Mouse (Mus musculus): ENCODE results near the gene Hoxb13. TPM values are rescaled to one million over a fixed set of nuclear protein-coding genes. Genes with fewer than 3 reads are reported as not detected.

Gene Hoxb13
- polyA plus RNA-seq (2015; fragmentation: Nextera tagmentation; extraction: Ambion mirVana) = not detected in 2 replicates

DNA sequence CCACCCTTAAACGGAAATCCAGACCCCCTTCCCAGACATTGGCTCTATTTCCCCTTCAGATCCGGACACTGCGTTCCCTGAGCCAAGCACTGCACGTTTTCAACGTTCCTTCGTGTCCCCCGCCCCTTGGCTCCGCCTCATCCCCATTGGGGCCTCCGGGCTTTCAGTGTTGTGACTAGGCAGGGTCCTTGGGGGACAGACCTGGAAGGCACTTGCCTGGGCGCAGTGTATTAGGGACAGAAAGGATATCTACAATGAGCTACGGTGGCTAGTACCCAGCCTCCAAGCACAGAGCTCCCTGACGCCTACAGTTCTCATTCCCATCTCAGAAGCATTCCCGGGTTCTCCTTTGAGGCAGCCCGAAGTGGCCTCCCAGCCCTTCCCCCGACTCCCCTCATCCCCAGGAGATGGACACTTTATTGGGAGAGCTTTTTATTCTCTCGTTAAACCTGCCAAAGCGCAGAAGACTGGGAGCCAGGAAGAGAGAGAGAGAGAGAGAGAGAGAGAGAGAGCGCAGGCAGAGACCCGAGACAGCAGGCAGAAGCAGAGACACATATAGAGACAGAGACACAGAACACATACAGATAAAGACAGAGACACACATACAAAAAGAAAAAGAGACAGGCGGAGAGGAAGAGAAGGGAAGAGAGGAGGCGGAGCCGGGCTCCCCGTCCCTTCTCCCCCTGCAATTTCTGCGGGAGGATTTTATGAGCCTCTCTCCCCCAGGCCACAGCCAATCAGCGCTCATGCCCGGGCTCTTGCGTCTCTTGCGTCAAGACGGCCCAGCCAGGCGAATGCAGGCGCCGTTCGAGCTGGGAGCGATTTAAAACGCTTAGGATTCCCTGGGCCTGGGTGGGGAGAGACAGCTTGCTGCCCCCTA lies at the start of gene Hoxb13:
Gene Hoxb13 (plus strand): TSS at position 796 of the 880 bp plus-strand sequence.
- no peaks in the 10 kb centered on the region for H3K9me3 ChIP-seq (replicated peaks)
- peaks cover 100% of the 10 kb centered on the region for H3K27me3 ChIP-seq
- no peak for ATAC-seq (ENCODE audit: insufficient read depth)
- no peaks in the 10 kb centered on the region for H3K36me3 ChIP-seq (replicated peaks)
- no peak within 1 kb of the TSS; the same call in 1 of the 2 replicates for H3K4me2 ChIP-seq
- H3K4me1 ChIP-seq (replicated peaks) = no peaks in the 10 kb centered on the region
- no peak within 1 kb of the TSS for H3K4me3 ChIP-seq (replicated peaks)
- H3K9ac ChIP-seq = no peak within 1 kb of the TSS
- WGBS (ENCODE audit: insufficient replicate concordance) = under 1% methylated on average over 35 of the region's 35 CpGs
- H3K27ac ChIP-seq (replicated peaks) = no peak within 1 kb of the TSS

GRCm38 (mm10) chr11:96145622-96146270 lies 48.4 kb upstream of the Hoxb13 start:
- 3% methylated on average over 15 of the region's 15 CpGs for WGBS (ENCODE audit: insufficient replicate concordance)

GRCm38 (mm10) chr11:96147471-96147870 lies 46.6 kb upstream of the Hoxb13 start:
- peaks cover 64% of the 10 kb centered on the region for H3K27me3 ChIP-seq
- no peak overlapping the region for H3K4me3 ChIP-seq (replicated peaks)
- no peak overlapping the region for H3K27ac ChIP-seq (replicated peaks)
- no peaks in the 10 kb centered on the region for H3K9me3 ChIP-seq (replicated peaks)
- H3K36me3 ChIP-seq (replicated peaks) = no peaks in the 10 kb centered on the region
- 57% methylated on average over 6 of the region's 6 CpGs for WGBS (ENCODE audit: insufficient replicate concordance)
- no peak overlapping the region for H3K4me2 ChIP-seq
- H3K9ac ChIP-seq = no peak overlapping the region
- H3K4me1 ChIP-seq (replicated peaks) = no peaks in the 10 kb centered on the region
- no peak for ATAC-seq (ENCODE audit: insufficient read depth)

More at GRCm38 (mm10) chr11:96145622-96146270, 48.4 kb upstream of the Hoxb13 start:
- H3K9ac ChIP-seq = no peak overlapping the region
- H3K4me3 ChIP-seq (replicated peaks) = no peak overlapping the region
- no peak overlapping the region for H3K27ac ChIP-seq (replicated peaks)
- ATAC-seq (ENCODE audit: insufficient read depth) = no peak
- no peaks in the 10 kb centered on the region for H3K9me3 ChIP-seq (replicated peaks)
- no peak overlapping the region for H3K4me2 ChIP-seq
- H3K36me3 ChIP-seq (replicated peaks) = no peaks in the 10 kb centered on the region
- no peaks in the 10 kb centered on the region for H3K4me1 ChIP-seq (replicated peaks)
- H3K27me3 ChIP-seq = peaks cover 52% of the 10 kb centered on the region

DNA sequence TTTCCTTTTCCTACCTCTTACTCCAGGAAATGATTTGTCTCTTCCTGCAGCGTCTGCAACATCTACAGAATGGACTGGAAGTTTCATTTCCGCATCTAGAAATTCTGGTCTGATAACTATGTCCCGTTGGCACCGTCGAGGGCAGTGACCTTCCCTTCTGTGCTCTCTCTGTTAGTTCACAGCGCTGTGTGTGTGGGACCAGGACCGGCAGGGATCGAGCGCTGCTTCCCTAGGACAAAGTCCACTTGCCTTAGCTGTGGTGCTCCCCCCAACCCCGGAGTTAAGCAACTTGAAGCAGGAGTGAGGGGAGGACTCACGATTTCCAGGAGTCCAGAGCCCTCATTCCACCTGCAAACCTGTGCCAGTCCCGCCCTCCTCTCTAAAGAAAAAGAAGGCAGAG lies 29.3 kb upstream of the Hoxb13 start:
- peaks cover 62% of the 10 kb centered on the region for H3K27me3 ChIP-seq
- H3K27ac ChIP-seq (replicated peaks) = no peak overlapping the region
- H3K36me3 ChIP-seq (replicated peaks) = no peaks in the 10 kb centered on the region
- WGBS (ENCODE audit: insufficient replicate concordance) = 44% methylated on average over 12 of the region's 12 CpGs
- H3K4me1 ChIP-seq (replicated peaks) = peaks cover 4% of the 10 kb centered on the region; the same call in 1 of the 2 replicates
- no peaks in the 10 kb centered on the region for H3K9me3 ChIP-seq (replicated peaks)
- ATAC-seq (ENCODE audit: insufficient read depth) = no peak
- no peak overlapping the region for H3K9ac ChIP-seq
- no peak overlapping the region; the same call in 1 of the 2 replicates for H3K4me2 ChIP-seq
- no peak overlapping the region for H3K4me3 ChIP-seq (replicated peaks)

DNA sequence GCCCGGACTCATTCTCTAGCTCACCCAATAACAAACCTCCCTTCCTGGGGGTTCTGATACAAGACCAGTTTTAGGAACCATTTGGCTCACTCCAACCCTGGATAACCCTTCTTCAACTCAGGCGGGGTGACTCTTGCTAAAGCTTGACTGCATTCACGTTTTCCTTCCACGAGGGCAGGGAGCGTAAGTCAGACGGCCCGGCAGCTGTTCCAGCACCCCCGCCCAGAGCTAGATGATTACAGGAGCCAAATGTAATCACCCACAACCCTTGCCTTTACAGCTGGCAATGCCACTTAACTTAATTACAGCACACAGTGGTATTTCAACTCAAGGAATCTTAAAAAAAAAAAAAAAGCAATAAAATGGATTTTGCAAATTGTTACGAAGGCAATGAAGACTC lies 26.0 kb upstream of the Hoxb13 start:
- H3K4me2 ChIP-seq = no peak overlapping the region
- no peaks in the 10 kb centered on the region for H3K36me3 ChIP-seq (replicated peaks)
- H3K4me1 ChIP-seq (replicated peaks) = peaks cover 4% of the 10 kb centered on the region; the same call in 1 of the 2 replicates
- no peak overlapping the region for H3K27ac ChIP-seq (replicated peaks)
- peaks cover 93% of the 10 kb centered on the region for H3K27me3 ChIP-seq
- no peak overlapping the region for H3K9ac ChIP-seq
- no peak for ATAC-seq (ENCODE audit: insufficient read depth)
- no peak overlapping the region for H3K4me3 ChIP-seq (replicated peaks)
- 22% methylated on average over 9 of the region's 9 CpGs for WGBS (ENCODE audit: insufficient replicate concordance)
- no peaks in the 10 kb centered on the region for H3K9me3 ChIP-seq (replicated peaks)

DNA sequence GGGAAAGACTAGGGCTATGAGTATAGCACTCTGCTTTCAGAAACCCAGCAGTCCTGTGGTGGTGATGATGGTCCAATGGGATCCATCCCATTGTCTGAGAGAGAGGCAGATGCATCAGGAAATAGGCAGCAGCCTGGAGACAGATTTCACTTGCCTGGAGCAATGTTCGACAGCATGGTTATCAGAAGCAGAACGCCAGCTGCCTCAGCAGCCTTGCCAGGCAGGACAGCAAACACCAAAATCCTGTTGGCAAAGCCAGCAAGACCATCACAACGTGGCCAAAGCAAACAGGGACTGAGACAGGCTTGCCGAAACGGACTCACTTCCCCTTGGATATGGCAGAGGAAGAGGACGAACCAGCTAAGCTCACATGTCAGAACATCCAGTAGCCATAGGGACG lies 25.1 kb upstream of the Hoxb13 start:
- H3K9me3 ChIP-seq (replicated peaks) = no peaks in the 10 kb centered on the region
- no peak overlapping the region for H3K27ac ChIP-seq (replicated peaks)
- H3K4me2 ChIP-seq = no peak overlapping the region
- H3K27me3 ChIP-seq = peaks cover 96% of the 10 kb centered on the region
- WGBS (ENCODE audit: insufficient replicate concordance) = 10% methylated on average over 7 of the region's 7 CpGs
- H3K36me3 ChIP-seq (replicated peaks) = no peaks in the 10 kb centered on the region
- H3K9ac ChIP-seq = no peak overlapping the region
- H3K4me1 ChIP-seq (replicated peaks) = peaks cover 4% of the 10 kb centered on the region; the same call in 1 of the 2 replicates
- no peak overlapping the region for H3K4me3 ChIP-seq (replicated peaks)
- ATAC-seq (ENCODE audit: insufficient read depth) = no peak

- no peaks in the 10 kb centered on the region for H3K36me3 ChIP-seq (replicated peaks)
- no peak overlapping the region for H3K27ac ChIP-seq (replicated peaks)
- no peak overlapping the region for H3K4me3 ChIP-seq (replicated peaks)
- H3K4me1 ChIP-seq (replicated peaks) = no peaks in the 10 kb centered on the region
- no peak for ATAC-seq (ENCODE audit: insufficient read depth)
- no peaks in the 10 kb centered on the region for H3K9me3 ChIP-seq (replicated peaks)
- no peak overlapping the region for H3K9ac ChIP-seq
- WGBS (ENCODE audit: insufficient replicate concordance) = 2% methylated on average over 20 of the region's 20 CpGs
- no peak overlapping the region for H3K4me2 ChIP-seq
- peaks cover 99% of the 10 kb centered on the region for H3K27me3 ChIP-seq
These were observed 23.3 kb upstream of the Hoxb13 start for GRCm38 (mm10) chr11:96170711-96171379.

DNA sequence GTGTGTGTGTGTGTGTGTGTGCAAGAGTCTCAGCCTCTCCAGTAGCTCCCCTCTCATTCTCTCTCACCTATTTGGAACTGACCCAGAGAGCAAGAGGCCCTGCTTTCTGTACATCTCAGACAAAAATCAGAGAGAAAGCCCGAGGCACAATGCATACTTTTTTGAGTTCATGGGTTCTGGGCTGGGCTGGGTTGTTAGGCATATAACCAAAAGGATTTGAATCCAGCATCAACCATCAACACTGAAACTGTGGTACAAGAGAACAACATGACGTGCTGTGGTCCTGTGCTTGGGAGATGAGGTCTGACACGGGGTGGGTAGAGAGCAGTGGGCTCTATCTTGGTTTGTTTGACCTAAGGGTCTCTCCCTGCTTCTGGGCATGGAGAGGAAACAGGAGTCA lies 22.5 kb upstream of the Hoxb13 start:
- no peak for ATAC-seq (ENCODE audit: insufficient read depth)
- Histone ChIP-seq H3K4me2 (no peak overlapping the region), H3K4me1 (replicated peaks) (no peaks in the 10 kb centered on the region), H3K27me3 (peaks cover 100% of the 10 kb centered on the region), H3K36me3 (replicated peaks) (no peaks in the 10 kb centered on the region), H3K27ac (replicated peaks) (no peak overlapping the region), H3K9ac (no peak overlapping the region), H3K9me3 (replicated peaks) (no peaks in the 10 kb centered on the region), H3K4me3 (replicated peaks) (no peak overlapping the region)
- 3% methylated on average over 3 of the region's 3 CpGs for WGBS (ENCODE audit: insufficient replicate concordance)

DNA sequence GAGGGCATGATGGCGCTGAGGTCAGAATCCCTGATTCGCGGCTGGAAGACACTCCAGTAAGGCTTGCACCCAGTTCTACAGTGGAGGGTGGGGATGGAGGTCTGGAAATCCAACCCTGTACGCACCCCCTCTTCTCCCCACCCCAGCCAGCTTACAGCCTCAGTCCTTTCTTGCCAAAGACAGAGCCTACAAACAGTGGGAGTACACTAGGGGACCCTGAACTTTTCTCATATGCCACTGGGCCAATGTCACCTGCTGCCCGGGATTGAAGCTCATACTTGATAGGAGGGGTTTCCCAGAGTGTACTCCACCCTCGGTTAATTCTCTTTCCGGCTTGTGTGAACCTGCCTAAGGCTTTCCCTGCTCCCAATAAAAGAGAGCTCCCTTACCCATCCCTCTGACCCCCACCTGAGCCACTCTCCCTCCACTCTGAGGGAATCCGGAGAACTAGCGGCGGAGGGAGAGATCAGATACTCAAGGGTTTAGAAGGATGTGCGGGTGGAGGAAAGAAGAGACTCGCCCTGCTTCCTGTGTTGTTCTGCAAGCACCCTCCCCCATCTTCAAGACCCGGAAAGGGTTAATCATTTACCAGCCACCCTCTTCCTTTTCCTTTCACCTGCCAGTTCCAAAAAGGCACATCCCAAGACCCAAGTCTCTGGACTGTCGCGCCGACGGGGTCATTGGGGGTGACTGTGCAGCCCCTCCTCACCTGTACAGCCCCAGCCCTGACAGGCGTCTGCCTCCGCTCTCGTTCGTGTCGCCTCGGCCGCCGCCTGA lies 21.4 kb upstream of the Hoxb13 start:
- Histone ChIP-seq H3K4me3 (replicated peaks) (no peak overlapping the region), H3K9me3 (replicated peaks) (no peaks in the 10 kb centered on the region), H3K36me3 (replicated peaks) (no peaks in the 10 kb centered on the region), H3K4me2 (no peak overlapping the region), H3K4me1 (replicated peaks) (no peaks in the 10 kb centered on the region), H3K9ac (no peak overlapping the region), H3K27me3 (peaks cover 100% of the 10 kb centered on the region), H3K27ac (replicated peaks) (no peak overlapping the region)
- WGBS (ENCODE audit: insufficient replicate concordance) = 1% methylated on average over 25 of the region's 25 CpGs
- ATAC-seq (ENCODE audit: insufficient read depth) = no peak

DNA sequence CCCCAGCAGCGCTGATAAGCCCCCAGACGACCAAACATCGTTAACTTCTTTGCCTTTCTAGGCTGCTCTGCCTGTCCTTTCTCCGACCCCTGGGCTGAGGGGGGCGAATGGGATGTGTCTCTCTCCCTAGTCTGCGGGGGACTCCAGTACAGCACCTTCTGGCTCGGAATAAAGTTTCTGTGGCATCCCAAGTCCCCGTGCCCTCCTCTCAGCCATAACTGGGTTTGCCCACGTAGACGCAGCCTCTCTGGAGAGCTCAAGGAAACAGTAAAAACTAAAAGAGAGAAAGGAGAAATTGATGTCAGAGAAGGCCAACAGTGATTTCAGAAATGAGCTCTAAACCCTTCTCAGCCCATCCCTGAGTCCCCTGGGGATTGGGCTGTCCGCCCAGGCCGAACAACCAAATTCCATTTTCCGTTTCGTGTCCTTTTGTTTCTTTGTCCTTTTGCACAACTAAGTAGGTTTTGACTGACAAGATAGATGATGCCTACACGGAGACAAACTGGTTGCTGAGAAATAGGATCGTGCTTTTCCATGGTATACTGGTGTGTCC lies 20.8 kb upstream of the Hoxb13 start:
- under 1% methylated on average over 16 of the region's 16 CpGs for WGBS (ENCODE audit: insufficient replicate concordance)

More for the DNA sequence above, 20.8 kb upstream of the Hoxb13 start:
- Histone ChIP-seq H3K36me3 (replicated peaks) (no peaks in the 10 kb centered on the region), H3K4me2 (no peak overlapping the region), H3K27me3 (peaks cover 100% of the 10 kb centered on the region), H3K9me3 (replicated peaks) (no peaks in the 10 kb centered on the region), H3K9ac (no peak overlapping the region), H3K4me1 (replicated peaks) (no peaks in the 10 kb centered on the region), H3K4me3 (replicated peaks) (no peak overlapping the region), H3K27ac (replicated peaks) (no peak overlapping the region)
- ATAC-seq (ENCODE audit: insufficient read depth) = no peak
